Mouse (Mus musculus) mouse embryonic stem cell (cell line): ENCODE measurements around the gene Pcx.

Experiments used
- in situ Hi-C, 2 experiments: fragments of 300-500 bp; cut with MboI; formaldehyde crosslinking; loops; 1 replicate in 1 of 2; 3 replicates in 1 of 2; pipeline ENCODE4 v1.14.3; 2019 to 2020; ENCODE audit warnings: low sequenced_read_pairs in 2 of 2, low pct_unique_long_range_greater_than_20kb in 1 of 2, mixed read lengths in 1 of 2; ENCODE audit not compliant: unreplicated experiment in 1 of 2

The Pcx gene

GRCm38 (mm10) chr19:4492526-4493296, 17.6 kb upstream of the Pcx start:
- in situ Hi-C loops = loop anchor here (10.0 to 25.0 kb wide), 2 partner anchors 252 to 495 kb away; partner anchors contain the start of gene Npas4 (in 1 of the 2)

DNA sequence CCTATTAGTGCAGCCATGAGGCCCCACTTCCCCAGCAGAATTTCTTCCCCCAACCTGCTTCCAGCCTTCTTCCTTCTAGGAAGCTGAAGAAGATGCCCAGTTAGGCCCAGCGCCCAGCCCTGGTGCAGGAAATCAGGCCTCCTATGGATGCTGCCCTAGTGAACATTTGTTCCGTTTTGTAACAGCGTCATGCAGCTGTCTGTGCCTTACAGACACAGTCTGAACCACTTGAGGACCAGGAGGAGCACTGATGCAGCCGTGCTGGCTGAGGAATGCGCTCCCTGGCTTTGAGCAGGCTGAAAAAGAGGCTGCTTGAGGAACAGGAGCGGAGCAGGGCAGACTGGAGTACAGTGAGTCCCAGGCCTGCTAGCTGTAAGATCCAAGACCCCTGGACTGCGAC, 15.6 kb upstream of the Pcx start:
- in situ Hi-C loops = loop anchor here (5.0 to 25.0 kb wide), 3 partner anchors 48 to 493 kb away; partner anchors contain the start of gene Npas4 (in 1 of the 2)

DNA sequence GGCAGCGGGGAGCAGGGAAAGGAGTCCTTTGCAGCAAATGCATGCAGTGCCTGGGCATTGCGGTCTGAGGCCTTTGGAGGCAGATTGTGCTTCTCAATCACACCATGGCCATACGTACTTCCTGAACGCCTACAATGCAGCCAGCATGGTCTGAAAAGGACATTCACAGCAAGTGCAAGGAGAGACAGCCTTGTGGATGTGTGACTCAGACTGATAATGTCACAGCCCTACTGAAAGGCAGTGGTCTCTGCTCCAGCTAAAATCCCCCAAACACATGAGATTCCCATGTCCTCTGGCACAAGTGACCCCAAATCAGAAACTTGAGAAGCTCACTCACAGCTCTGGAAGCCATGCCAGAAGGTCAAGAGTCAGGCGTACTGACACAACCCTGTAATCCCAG, 14.5 kb upstream of the Pcx start:
- in situ Hi-C loops = loop anchor here (5.0 to 25.0 kb wide), 3 partner anchors 46 to 491 kb away; partner anchors contain the start of gene Npas4 (in 1 of the 2)

DNA sequence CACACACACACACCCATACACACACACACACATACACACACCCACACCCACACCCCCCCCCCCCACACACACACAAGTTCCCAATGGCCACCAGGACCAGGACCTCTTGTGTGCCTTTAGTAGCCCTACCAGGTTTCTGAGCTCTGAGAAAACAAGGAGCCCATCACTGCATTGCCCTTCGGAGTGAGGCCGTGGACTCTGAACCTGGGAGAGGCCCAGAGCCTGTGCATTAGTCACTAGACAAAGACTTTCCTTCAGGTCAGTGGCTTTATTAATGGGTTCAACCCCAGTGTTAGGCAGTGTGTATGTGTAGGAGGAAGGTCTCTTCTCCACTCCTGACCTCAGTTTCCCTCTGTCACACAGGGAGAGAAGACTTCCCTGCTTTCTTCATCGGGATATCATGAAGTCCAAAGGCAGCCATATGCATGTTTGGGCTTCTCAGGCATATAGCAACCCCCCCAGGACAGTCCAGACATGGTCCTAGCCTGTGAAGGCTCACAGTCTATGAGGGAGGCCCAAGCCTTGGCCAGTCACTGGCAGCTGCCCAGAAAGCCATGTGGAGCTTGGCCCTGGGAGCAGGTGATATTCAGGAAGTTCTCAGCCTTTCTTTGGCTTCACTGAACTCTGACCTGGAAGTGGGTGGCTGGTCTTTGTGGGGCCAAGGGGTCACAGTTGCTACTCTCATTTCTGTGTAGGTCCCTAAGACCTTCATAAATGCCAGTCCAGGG, 13.6 kb upstream of the Pcx start:
- in situ Hi-C loops = loop anchor here (5.0 to 25.0 kb wide), 3 partner anchors 46 to 491 kb away; partner anchors contain the start of gene Npas4 (in 1 of the 2)

GRCm38 (mm10) chr19:4497263-4497973, 12.9 kb upstream of the Pcx start:
- in situ Hi-C loops = loop anchor here (5.0 to 25.0 kb wide), 3 partner anchors 45 to 490 kb away; partner anchors contain the start of gene Npas4 (in 1 of the 2)

- in situ Hi-C loops = loop anchor here (5.0 to 25.0 kb wide), 3 partner anchors 44 to 489 kb away; partner anchors contain the start of gene Npas4 (in 1 of the 2)
Observed at GRCm38 (mm10) chr19:4498062-4498933, 12.0 kb upstream of the Pcx start, which contains the start of gene 2010003K11Rik. Gene 2010003K11Rik (minus strand): TSS chr19:4498583.

- in situ Hi-C loops = no loop called here
Observed at GRCm38 (mm10) chr19:4502701-4503100, 7.6 kb upstream of the Pcx start.

DNA sequence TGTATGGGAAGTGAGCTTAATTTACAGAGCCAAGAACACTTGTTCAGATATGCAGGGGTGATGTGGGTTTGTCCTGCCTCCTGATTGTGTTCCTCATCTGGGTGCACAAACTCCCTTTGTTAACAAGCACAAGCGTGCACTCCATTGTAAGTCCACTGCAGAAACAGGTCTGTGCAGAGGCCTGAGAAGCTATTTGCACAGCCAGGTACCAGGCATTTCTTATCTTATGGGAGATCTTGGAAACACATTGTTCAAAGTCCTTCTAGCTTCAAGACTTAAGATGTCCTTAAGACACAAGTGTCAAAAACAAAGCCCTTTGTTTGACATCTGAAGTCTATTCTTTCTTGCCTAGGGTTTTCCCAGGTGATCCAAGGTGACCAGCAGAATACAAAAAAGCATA, 5.4 kb upstream of the Pcx start:
- in situ Hi-C loops = no loop called here

GRCm38 (mm10) chr19:4507746-4508145, 2.5 kb upstream of the Pcx start:
- in situ Hi-C loops = no loop called here

DNA sequence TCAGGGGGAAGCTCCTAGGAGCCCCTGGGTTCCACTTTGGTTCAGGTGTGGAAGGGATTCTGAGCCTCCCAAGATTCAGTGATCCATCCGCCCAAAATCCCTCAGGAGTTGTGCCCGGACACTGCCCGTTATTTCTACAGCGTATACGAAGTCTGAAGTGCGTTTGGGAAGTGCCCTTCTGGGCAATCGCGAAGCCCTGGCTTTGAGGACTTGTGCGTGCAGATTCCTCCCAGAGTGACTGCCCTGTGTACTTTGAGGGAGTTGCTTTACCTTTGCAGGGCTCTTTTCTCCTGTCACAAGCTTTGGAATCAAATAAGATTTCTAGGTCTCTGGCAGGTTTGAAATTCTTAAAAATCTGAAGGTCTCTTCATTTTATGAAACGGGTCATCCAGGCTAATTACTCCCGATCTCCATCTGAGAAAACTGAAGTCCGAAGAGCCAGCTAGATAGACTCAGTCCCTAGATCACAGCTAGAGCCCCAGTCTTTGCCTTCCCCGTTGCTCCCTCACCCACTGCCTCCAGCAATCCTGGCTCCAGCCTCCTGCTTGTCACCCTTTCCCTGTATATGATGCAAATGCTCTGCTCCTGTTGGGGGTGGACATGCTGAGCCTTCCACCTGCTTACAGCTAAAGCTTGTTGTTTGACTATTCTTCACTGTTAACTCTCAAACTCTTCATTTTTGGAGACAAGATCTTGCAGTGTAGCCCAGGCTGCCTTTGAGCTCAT, 1.0 kb downstream of the Pcx start:
- in situ Hi-C loops = no loop called here

DNA sequence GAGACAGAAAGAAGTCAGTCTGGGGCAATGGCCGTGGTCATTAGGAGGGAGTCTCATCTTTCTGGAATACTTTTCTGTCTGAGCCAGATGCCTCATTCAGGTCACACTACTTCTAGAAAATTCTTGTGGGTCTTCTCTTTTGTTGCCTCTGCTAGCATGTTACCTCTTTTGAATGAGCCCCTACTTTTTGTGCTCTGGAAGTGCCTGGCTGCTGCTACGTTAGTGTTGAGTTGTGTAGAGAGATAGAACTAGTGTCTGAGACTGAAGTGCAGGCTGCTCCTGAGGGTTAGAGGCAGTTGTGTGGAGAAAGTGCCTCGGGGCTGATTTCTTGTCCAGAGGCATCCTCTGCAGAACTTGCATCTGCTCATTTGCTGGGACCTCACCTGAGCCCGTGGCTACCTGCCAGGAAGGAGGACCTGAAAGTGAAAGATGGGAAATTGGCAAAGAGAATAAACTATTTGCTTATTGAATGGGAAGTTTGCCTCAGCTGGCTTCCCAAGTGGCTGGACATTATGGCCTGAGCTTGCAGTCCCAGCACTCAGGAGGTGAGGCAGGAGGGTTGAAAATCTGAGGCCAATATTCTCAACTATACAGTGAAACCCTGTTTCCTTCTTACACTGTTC, 3.1 kb downstream of the Pcx start:
- in situ Hi-C loops = no loop called here

DNA sequence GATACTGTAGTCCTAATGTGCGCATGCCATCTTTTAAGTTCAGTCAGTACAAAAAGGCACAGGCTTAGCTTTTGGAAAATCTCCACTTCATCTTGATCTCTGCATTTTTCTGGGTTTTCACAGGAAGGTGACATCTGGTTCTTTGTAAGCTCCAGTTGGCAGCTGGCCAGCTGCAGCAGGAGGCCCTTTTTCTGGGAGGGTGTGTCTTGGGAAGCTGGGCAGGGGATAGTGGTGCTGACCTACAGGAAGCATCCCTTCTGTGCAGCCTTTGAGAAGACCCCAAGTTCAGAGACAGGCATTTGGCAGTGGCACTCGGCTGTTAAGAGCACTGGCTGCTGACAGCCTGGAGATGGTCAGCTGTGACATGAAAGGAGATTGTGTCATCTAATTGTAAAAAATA, 5.5 kb downstream of the Pcx start:
- in situ Hi-C loops = no loop called here

DNA sequence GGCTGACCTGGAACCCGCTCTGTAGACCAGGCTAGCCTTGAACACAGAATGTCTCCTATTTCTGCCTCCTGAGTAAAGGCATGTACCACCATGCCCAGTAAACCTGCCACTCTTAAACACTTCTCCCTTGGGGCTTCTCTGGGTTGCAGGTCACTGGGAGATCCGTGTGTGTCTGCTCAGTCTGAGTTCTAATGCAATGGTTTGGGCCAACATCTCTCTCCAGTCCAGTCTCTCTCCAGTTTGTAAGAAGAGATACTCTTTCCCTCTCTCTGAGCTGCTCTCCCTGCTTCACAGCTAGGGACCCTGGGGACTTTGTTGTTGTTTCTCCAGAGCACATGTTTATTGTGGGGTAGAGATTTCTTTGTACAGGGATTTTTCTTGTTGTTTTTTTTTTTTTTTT, 6.0 kb downstream of the Pcx start:
- in situ Hi-C loops = no loop called here

- in situ Hi-C loops = no loop called here
Observed at GRCm38 (mm10) chr19:4517483-4517882, 7.2 kb downstream of the Pcx start.

DNA sequence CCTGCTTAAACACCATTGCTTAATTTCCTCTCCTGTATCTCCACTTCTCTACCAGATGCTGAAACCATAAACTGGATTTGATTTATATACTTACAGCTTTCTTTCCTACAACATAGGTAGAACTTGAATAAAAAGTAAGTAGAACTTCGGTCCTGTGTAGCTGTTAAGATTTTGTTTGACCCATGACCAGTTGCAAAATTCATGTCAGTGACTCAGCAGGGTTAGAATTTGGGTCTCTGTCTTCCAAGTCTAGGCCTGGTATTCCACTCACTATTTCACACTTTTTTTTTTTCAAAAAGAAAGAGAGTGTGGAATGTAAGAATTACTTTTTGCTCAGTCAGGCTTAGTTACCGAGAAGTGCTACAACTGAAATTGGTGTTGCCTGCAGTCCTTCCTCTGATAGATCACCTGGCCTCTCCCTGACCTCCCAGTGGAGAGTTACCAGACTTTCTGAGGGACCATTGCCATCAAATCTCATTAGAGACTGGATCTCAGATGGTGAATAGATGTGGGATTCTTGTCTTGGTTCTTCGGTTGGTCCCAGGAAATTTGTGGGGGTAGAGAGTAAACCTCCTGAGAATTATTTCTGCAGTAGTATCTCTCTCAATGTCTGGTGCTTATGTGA, 11.3 kb downstream of the Pcx start:
- in situ Hi-C loops = no loop called here

- in situ Hi-C loops = no loop called here
Observed at GRCm38 (mm10) chr19:4534646-4535045, 24.4 kb downstream of the Pcx start.
